In genomic region chr3:35970441-35970840, GRCm38 (mm10) we compare ENCODE assay signal across 16 mouse cellular contexts.
"Had no signal": no experiment of that assay in that cellular context is flagged by ENCODE, and none has a peak within 500 bp of the region (broad histone marks: within the 10 kb centered on the region; RNA-seq: fewer than 3 reads in every experiment).

No protein-coding gene starts in this region.

- H3K4me1 ChIP-seq: limb, embryonic 10.5 days; lung, embryonic 15.5 days; midbrain, embryonic 15.5 days; neural tube, embryonic 12.5 days had no signal

- H3K9ac ChIP-seq: liver, embryonic 13.5 days; liver, postnatal 0 days; lung, embryonic 15.5 days; midbrain, embryonic 15.5 days; neural tube, embryonic 12.5 days had no signal

- H3K4me2 ChIP-seq: liver, embryonic 13.5 days; lung, embryonic 15.5 days; midbrain, embryonic 11.5 days; midbrain, embryonic 15.5 days; neural tube, embryonic 12.5 days had no signal

- H3K27me3 ChIP-seq: liver, embryonic 13.5 days; lung, embryonic 15.5 days; megakaryocyte, embryonic 14.5 days; midbrain, embryonic 15.5 days; neural tube, embryonic 12.5 days had no signal

- DNase-seq: liver, embryonic 13.5 days; liver, postnatal 0 days; lung, postnatal 14 days; thymus, adult 2 months; thymus, postnatal 25 days had no signal

- H3K4me3 ChIP-seq: left cerebral cortex, adult 2 months; limb, embryonic 10.5 days; liver, embryonic 13.5 days; lung, embryonic 15.5 days; megakaryocyte, embryonic 14.5 days; midbrain, embryonic 15.5 days; neural tube, embryonic 12.5 days had no signal

- ATAC-seq: inflammation-experienced regulatory T-cells, adult 6 months; intestine, postnatal 0 days; liver, postnatal 0 days; midbrain, embryonic 15.5 days had no signal

- H3K27ac ChIP-seq: left cerebral cortex, adult 2 months; limb, embryonic 10.5 days; liver, embryonic 13.5 days; lung, embryonic 15.5 days; macrophage; midbrain, embryonic 15.5 days; neural tube, embryonic 12.5 days; stomach, postnatal 0 days had no signal

- H3K9me3 ChIP-seq: limb, embryonic 10.5 days; liver, embryonic 13.5 days; lung, embryonic 15.5 days; megakaryocyte, embryonic 14.5 days; midbrain, embryonic 15.5 days; neural tube, embryonic 12.5 days had no signal
